Mouse (Mus musculus): ENCODE results near the gene Rufy4.
"Not testable (repeated sequence)": the region's sequence is repeated elsewhere in the genome, so short reads cannot be mapped to it uniquely, and the experiment has no call there.

The Rufy4 gene

GRCm38 (mm10) chr1:74150101-74150500 is 24.8 kb downstream of the Rufy4 start:
- 0 out of 2 replicates have a peak, but pooled peaks have one; percentile 31 for ATAC-seq (ENCODE audit: low TSS enrichment)

DNA sequence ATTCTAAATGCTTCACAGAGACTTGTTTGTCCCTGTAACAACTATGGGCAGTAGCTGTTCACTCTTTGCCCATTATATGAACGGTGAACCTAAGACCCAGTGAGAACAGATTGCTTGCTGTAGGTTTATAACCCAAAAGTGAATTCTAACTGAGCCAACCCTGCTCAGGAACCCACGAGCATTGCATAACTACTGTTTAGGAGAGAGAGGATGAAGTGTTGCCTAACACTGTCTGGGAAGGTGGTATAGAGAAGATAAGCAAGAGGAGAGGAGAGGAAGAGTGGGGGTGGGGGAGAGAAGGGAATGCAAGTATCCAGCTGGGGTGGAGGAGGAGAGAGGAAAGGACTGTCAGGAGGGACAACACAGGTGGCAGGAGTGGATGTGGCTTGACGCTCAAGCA is 25.8 kb downstream of the Rufy4 start:
- peak; percentile 77 for ATAC-seq (ENCODE audit: low TSS enrichment)

- no peak for ATAC-seq (ENCODE audit: low TSS enrichment)
Observed at GRCm38 (mm10) chr1:74153461-74154184, 28.3 kb downstream of the Rufy4 start, which contains the start of gene Cxcr2. Gene Cxcr2 (plus strand): TSS chr1:74153989.

DNA sequence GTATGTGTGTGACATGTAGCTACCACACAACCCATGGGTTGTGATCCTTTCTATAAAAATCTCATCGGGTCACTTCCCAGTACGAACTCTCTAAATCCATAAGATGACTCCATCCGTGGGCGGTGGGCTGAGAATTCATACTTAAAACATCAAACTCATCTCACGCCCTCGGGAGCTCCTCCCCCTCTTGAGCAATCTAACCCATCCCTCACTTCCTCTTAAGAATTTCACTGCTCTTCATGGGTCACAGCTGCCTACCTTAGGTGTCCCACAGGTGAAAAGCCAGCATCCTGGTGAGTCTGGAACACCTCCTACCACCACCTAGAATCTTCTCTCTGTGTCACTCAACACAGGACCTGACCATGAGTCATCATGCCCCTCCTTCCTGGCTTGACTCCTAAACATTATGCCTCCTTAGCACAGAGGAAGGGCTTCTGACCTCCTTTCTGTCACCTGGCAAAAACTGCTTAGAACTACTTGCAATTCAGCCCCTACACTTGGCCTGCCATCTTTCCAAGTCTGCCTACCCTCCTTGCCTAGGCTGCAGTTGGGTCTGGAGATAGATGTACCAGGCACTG is 30.2 kb downstream of the Rufy4 start:
- ATAC-seq (ENCODE audit: low TSS enrichment), result no peak

GRCm38 (mm10) chr1:74156381-74156910 is 31.1 kb downstream of the Rufy4 start:
- no peak for ATAC-seq (ENCODE audit: low TSS enrichment)

GRCm38 (mm10) chr1:74159613-74160012 is 34.3 kb downstream of the Rufy4 start:
- not testable (repeated sequence) for ATAC-seq (ENCODE audit: low TSS enrichment)

GRCm38 (mm10) chr1:74160036-74160435 is 34.7 kb downstream of the Rufy4 start:
- no peak for ATAC-seq (ENCODE audit: low TSS enrichment)

DNA sequence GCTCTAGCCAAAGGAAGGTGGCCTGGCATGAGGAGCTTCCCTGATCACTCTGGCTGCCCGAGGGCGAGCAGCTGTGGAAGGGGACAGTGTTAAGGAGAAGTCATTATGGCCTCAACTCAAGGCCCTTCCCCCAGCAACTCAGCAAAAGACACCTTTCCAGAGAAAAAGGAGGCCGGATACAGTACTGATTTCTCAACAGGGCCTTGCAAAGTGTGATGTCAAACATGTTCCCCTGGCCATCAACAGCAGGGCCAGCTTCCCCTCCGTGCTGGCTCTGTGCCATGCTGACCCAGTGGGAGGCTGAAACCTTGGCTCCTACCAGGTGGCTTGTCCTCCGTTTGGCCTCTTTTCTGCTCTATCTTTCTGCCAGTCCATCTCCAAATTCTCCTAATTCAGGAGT is 41.8 kb downstream of the Rufy4 start:
- no peak for ATAC-seq (ENCODE audit: low TSS enrichment)

DNA sequence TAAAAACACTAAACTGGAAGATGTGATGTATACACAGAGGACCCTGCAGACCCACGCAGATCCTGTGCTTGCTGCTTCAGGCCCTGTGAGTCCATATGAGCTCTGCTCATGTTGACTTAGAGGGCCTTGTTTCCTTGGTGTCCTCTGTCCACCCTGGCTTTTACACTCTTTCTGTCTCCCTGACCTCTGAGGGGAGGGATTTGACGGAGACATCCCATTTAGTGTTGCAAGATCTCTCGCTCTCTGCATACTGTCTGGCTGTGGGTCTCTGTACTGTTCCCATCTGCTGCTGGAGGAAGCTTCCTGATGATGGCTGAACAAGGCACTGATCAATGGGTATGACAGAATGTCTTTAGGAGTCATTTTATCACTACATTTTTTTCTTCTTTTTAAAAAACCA is 44.4 kb downstream of the Rufy4 start:
- ATAC-seq (ENCODE audit: low TSS enrichment), result no peak

- no peak for ATAC-seq (ENCODE audit: low TSS enrichment)
Observed at GRCm38 (mm10) chr1:74172722-74173121, 47.4 kb downstream of the Rufy4 start.

DNA sequence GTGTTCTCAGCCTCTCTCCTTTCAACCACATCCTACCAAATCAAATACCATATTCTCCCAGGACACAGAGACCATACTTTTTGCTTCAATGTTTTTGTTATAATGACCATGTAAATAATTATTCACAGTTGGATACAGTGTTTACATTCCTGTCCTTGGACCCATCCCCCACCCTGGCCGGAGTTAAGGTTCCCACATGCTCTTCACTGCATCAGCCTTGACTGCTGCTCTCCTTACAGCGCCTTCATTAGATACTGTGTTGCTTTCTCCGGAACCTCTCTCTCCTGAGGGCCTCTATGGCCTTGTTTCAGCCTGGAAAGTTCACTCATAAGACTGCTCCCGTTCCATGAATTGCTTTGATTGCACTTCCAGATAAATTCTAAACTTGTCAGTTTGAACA is 50.4 kb downstream of the Rufy4 start:
- no peak for ATAC-seq (ENCODE audit: low TSS enrichment)

DNA sequence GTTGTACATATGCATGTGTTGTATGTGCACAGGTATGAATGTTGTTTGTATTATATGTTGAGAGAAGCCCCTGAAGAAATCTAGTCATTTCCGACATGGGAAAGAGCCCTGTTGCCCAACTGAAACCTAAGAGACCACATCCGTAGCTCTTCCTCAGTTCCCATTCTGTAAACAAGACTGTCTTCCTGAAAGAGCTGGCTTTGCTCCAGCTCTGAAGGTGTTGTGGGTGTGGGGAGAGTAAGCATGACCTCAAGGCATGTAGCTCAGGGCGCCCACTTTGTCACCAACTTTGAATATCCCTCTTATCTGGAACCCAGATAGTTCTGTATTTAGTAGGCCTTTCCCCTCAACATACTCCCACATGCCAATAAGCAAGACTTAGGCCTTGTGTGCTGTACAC is 53.3 kb downstream of the Rufy4 start:
- no peak for ATAC-seq (ENCODE audit: low TSS enrichment)

GRCm38 (mm10) chr1:74179624-74180408 is 54.5 kb downstream of the Rufy4 start:
- ATAC-seq (ENCODE audit: low TSS enrichment), result no peak

DNA sequence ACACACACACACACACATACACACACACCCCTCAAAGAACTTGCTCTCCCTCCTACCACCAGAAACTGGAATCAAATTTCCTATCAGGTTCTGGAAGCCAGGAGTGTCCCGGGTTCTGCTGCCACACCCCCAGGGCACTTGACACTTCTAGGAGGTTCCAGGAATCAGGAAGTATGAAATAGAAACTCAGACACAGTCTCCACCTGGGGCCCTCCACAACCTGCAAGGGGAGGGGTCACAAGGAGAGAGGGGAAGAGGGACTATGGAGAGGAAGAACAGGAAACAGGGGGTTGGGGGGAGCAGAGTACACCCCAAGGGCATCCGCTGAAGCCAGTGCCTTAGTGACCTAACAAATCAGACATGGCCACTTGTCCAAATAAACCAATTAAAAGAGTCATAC is 56.1 kb downstream of the Rufy4 start:
- no peak for ATAC-seq (ENCODE audit: low TSS enrichment)

- no peak for ATAC-seq (ENCODE audit: low TSS enrichment)
Observed at GRCm38 (mm10) chr1:74183006-74183405, 57.7 kb downstream of the Rufy4 start.

- no peak for ATAC-seq (ENCODE audit: low TSS enrichment)
Observed at GRCm38 (mm10) chr1:74190471-74190870, 65.1 kb downstream of the Rufy4 start.

- no peak for ATAC-seq (ENCODE audit: low TSS enrichment)
Observed at GRCm38 (mm10) chr1:74192711-74193110, 67.4 kb downstream of the Rufy4 start.

DNA sequence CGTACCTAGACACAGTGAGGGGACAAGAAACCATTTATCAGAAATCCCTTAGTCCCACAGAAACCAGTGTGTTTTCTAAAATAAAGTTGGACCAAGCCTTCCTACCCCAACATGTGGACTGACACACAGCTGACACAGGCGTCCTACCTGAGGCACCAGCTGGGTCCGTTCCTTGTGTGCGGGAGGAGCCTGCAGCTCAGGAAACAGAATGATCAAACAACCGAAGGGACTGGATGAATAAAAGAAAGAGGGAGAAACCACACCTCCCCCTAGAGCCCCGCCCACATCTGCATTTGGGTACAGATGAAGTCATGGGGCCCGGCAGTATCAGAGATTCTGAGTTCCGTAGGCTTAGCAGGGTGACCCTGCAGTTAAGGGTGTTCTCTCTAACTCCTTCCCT is 69.1 kb downstream of the Rufy4 start, which contains the start of gene Cxcr1:
TSS of gene Cxcr1 (minus strand) at position 187 of the 400 bp plus-strand sequence.
- ATAC-seq (ENCODE audit: low TSS enrichment), result no peak

GRCm38 (mm10) chr1:74195961-74196360 is 70.6 kb downstream of the Rufy4 start:
- ATAC-seq (ENCODE audit: low TSS enrichment), result no peak

GRCm38 (mm10) chr1:74196621-74197419 is 71.5 kb downstream of the Rufy4 start:
- ATAC-seq (ENCODE audit: low TSS enrichment), result no peak
